Mouse (Mus musculus): ENCODE results near the gene Wdr78.

- TF ChIP-seq CTCF (IDR thresholded peaks at IDR 0.05; ENCODE audit: borderline replicate concordance, insufficient read depth, low read depth, low read length) (no peak), POLR2A (IDR thresholded peaks at IDR 0.05; ENCODE audit: borderline replicate concordance, insufficient read depth, low read length) (no peak)
Observed at GRCm38 (mm10) chr4:102990016-102990415, 124.3 kb downstream of the Wdr78 start.

Data from cerebellum, adult 2 months (tissue).